Mouse (Mus musculus): ENCODE measurements around the gene Arf3.

DNA sequence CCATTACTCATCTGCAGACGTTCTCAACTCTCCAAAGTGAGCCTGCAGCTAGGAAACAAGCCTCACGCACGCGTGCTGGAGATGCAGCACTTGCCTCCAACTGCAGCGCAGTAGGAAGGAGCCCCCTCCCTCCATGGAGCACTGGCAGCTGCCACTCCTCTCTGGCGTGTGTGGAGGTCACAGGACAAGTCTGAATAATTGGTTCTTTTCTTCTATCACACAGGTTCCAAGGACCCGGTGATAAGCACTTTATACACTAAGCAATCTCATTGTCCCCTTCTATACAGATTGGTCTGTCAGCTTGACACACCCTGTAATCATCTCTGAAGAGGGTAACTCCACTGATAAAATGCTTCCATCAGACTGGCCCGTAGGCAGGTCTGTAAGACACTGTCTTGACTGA lies 10.0 kb downstream of the Arf3 start:
- no peak for TF ChIP-seq CTCF (IDR thresholded peaks at IDR 0.05; ENCODE audit: borderline replicate concordance, control insufficient read depth, extremely low read depth, insufficient read depth, low read length, poor library complexity)
- no peak for TF ChIP-seq POLR2A (IDR thresholded peaks at IDR 0.05; ENCODE audit: control insufficient read depth, extremely low read depth, insufficient read depth, low read length, poor library complexity)
